Mouse (Mus musculus) G1E (cell line): ENCODE results near the gene Ttc28. TPM values are rescaled to one million over a fixed set of nuclear protein-coding genes. Genes with fewer than 3 reads are reported as not detected.

Source experiments
- ATAC-seq: 2 replicates; pipeline ENCODE4 v1.8.0; 2016; ENCODE audit warnings: mild to moderate bottlenecking; ENCODE audit not compliant: insufficient number of reproducible peaks, poor library complexity, low FRiP score, severe bottlenecking; ENCODE audit errors: extremely low read depth
- DNase-seq: peaks from one replicate; pipeline ENCODE4 v3.0.0; 2012; ENCODE audit warnings: low spot score
- H3K27me3 ChIP-seq: 2 replicates; pipeline ENCODE4 v1.6.1; 2012; ENCODE audit warnings: mild to moderate bottlenecking, low read length, inconsistent platforms; ENCODE audit not compliant: insufficient read depth
- H3K36me3 ChIP-seq: replicated peaks from 2 replicates; pipeline ENCODE3; 2012; ENCODE audit warnings: mild to moderate bottlenecking, inconsistent platforms
- H3K4me1 ChIP-seq: 2 replicates; pipeline ENCODE4 v1.6.1; 2012; ENCODE audit warnings: low read depth, low read length, inconsistent platforms, mixed read lengths; ENCODE audit not compliant: insufficient read depth
- H3K4me3 ChIP-seq: 2 replicates; pipeline ENCODE4 v1.5.1; 2012; ENCODE audit warnings: low read depth, mild to moderate bottlenecking, inconsistent platforms, low read length, moderate library complexity, mixed read lengths
- H3K9me3 ChIP-seq: replicated peaks from 2 replicates; pipeline ENCODE4 v1.6.1; 2012; ENCODE audit warnings: inconsistent platforms
- CTCF ChIP-seq: IDR thresholded peaks from 2 replicates; pipeline ENCODE4 v1.5.1; 2012; ENCODE audit warnings: low read depth, low read length, inconsistent platforms, mixed read lengths
- GATA1 ChIP-seq: IDR thresholded peaks from 2 replicates; pipeline ENCODE4 v1.6.1; 2012; ENCODE audit warnings: borderline replicate concordance, low read length, inconsistent platforms, mixed read lengths
- GATA2 ChIP-seq: IDR thresholded peaks from 2 replicates; pipeline ENCODE4 v1.6.1; 2012; ENCODE audit warnings: low read depth, low read length, inconsistent platforms, borderline replicate concordance
- POLR2AphosphoS5 ChIP-seq: IDR thresholded peaks from 2 replicates; pipeline ENCODE4 v1.6.1; 2012; ENCODE audit warnings: low read depth, low read length, inconsistent platforms; ENCODE audit not compliant: insufficient replicate concordance
- TAL1 ChIP-seq: conservative IDR thresholded peaks from 2 replicates; pipeline ENCODE4 v1.6.1; 2012; ENCODE audit warnings: low read depth, low read length, inconsistent platforms, mixed read lengths
- polyA plus RNA-seq: library from polyadenylated mRNA; stranded (reverse); fragments of >175 nt; gene quantifications from 2 replicates; pipeline ENCODE4 v1.2.3, GENCODE M21; 2012
- total RNA-seq, 2 experiments: library from RNA; stranded (forward) in 1 of 2; stranded (reverse) in 1 of 2; fragments of 200-1000 nt in 1 of 2; fragments of >200 nt in 1 of 2; fragmentation: Nextera tagmentation in 1 of 2; gene quantifications; 2 replicates each; pipeline ENCODE4 v1.2.3; 2014 to 2017

The Ttc28 gene
- total and polyA plus RNA-seq, 3 experiments = 0.28 to 2.0 (median 0.55) TPM

- Histone ChIP-seq H3K4me1 (no peaks in the 10 kb centered on the region), H3K27me3 (peaks cover 27% of the 10 kb centered on the region), H3K36me3 (no peaks in the 10 kb centered on the region), H3K4me3 (no peak overlapping the region), H3K9me3 (no peaks in the 10 kb centered on the region)
- DNase-seq (peak; percentile 73), ATAC-seq (no peak)
- TF ChIP-seq TAL1 (no peak), CTCF (peak; percentile 97)
Observed at GRCm38 (mm10) chr5:111269613-111270205, 390.1 kb downstream of the Ttc28 start.

DNA sequence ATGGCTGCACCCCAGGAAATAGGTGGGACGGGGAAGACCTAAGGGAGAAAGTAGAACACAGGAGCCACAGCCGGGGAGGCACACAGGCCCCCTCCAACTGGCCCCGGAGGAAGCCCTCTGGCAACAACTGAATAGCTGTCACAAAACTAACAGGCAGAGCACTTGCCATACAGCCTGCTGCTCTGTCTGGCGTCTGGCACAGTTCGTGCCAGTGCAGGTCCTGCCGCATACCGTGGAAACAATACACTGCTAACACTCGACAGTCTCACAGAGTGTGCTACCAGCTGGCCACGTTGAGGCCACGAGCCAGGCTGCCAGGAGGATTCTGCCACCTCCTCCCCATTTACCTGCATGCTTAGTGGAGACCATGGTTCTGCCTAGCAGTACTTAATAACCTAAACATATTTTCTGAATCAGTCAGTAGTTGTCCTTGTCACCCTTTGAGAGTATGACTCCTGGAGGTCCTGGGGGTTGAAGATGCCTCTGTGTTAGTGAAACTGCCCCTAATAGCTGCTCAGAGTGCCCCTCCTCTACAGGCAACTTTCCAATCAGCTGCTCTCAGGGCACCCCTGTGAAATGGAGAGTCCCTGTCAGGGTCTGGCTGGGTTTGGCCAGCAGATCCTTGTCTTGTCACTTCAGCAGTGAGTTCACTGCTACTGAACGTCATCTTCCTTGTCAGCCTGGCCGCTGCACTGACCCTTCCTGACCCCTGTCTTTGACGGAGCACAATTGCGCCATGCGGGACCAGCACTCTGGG is 390.8 kb downstream of the Ttc28 start:
- DNase-seq = no peak

DNA sequence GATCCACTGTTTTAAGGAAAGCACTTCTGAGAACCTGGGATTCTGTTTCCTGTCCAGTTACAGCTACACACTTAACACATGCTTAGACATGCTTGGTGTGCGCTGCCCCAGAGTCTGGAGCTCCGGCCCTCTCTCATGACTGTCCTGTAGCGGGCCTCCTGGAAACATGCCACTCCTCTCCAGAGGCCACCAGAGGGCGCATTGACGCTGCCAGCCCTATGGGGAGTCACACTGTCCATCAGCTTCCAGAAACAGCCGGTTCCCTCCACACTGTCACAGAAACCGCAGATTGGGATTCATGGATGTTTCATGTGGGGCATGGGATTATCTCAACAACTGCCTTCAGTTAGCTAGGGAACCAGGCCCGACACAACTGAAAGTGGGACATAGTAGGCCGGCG is 394.0 kb downstream of the Ttc28 start:
- DNase-seq (peak; percentile 50), ATAC-seq (no peak)
- H3K27me3 ChIP-seq = peaks cover 21% of the 10 kb centered on the region
- no peaks in the 10 kb centered on the region for H3K9me3 ChIP-seq
- TF ChIP-seq GATA2 (no peak), TAL1 (no peak)
- no peaks in the 10 kb centered on the region for H3K4me1 ChIP-seq
- H3K4me3 ChIP-seq = no peak overlapping the region
- H3K36me3 ChIP-seq = no peaks in the 10 kb centered on the region

More for the DNA sequence above, 390.8 kb downstream of the Ttc28 start:
- no peaks in the 10 kb centered on the region for H3K36me3 ChIP-seq
- no peak overlapping the region for H3K4me3 ChIP-seq
- H3K4me1 ChIP-seq = no peaks in the 10 kb centered on the region
- H3K27me3 ChIP-seq = peaks cover 27% of the 10 kb centered on the region
- no peak for ATAC-seq
- H3K9me3 ChIP-seq = no peaks in the 10 kb centered on the region
- TF ChIP-seq POLR2AphosphoS5 (no peak), CTCF (no peak), TAL1 (no peak), GATA1 (no peak)

- TF ChIP-seq POLR2AphosphoS5 = no peak
- no peak for TF ChIP-seq GATA1
- no peak for TF ChIP-seq CTCF
- TF ChIP-seq GATA2 = no peak
- TF ChIP-seq TAL1 = no peak
- DNase-seq (no peak), ATAC-seq (no peak)
- Histone ChIP-seq H3K4me1 (no peaks in the 10 kb centered on the region), H3K9me3 (no peaks in the 10 kb centered on the region), H3K27me3 (peaks cover 18% of the 10 kb centered on the region), H3K4me3 (no peak overlapping the region), H3K36me3 (no peaks in the 10 kb centered on the region)
Observed at GRCm38 (mm10) chr5:111274948-111275347, 395.3 kb downstream of the Ttc28 start.

- ATAC-seq (no peak), DNase-seq (no peak)
- H3K27me3 ChIP-seq = 0 out of 2 replicates have a peak, but pooled peaks cover 3% of the 10 kb centered on the region
- H3K4me1 ChIP-seq = no peaks in the 10 kb centered on the region
- no peaks in the 10 kb centered on the region for H3K9me3 ChIP-seq
- no peaks in the 10 kb centered on the region for H3K36me3 ChIP-seq
- H3K4me3 ChIP-seq = no peak overlapping the region
- TF ChIP-seq GATA1 = no peak
- TF ChIP-seq POLR2AphosphoS5 = no peak
- TF ChIP-seq TAL1 = no peak
- TF ChIP-seq CTCF = no peak
- no peak for TF ChIP-seq GATA2
Observed at GRCm38 (mm10) chr5:111284420-111285175, 405.0 kb downstream of the Ttc28 start.

DNA sequence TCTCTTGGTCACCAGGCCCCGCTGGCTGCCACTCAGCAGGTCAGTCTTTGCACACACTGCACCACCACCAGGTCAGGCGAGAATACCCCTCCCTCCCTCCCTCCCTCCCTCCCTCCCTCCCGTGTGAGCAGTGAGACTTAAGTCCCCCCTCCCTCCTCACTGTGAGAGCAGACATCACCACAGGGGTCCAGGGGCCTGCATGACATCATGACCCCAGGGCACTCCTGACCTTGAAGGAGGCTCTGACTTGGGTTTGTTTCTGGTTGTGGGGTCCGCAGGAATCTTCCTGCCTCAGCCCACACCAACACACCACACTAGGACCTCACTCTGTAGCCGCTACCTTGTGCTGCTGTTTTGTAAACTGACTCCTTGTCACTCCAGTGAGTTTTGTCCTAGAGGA is 408.0 kb downstream of the Ttc28 start:
- Histone ChIP-seq H3K4me1 (no peaks in the 10 kb centered on the region), H3K27me3 (no peaks in the 10 kb centered on the region), H3K4me3 (no peak overlapping the region), H3K9me3 (no peaks in the 10 kb centered on the region), H3K36me3 (no peaks in the 10 kb centered on the region)
- DNase-seq (no peak), ATAC-seq (no peak)
- TF ChIP-seq CTCF (no peak), GATA2 (no peak), GATA1 (no peak), TAL1 (no peak), POLR2AphosphoS5 (no peak)
